Mouse (Mus musculus) liver, adult 2 months (tissue): ENCODE measurements at regions not wholly inside any gene's neighbourhood (a gene's known extent, or its start where the extent isn't known, plus 50 kb on each side); places are given as distances from the start of the nearest gene placed in this dataset.

Source experiments
- CTCF ChIP-seq: fragments of 200-500 bp; IDR thresholded peaks from 2 replicates; pipeline ENCODE4 v1.5.1; 2011; ENCODE audit warnings: low read depth, low read length, control low read depth
- POLR2A ChIP-seq: fragments of 200-500 bp; IDR thresholded peaks from 2 replicates; pipeline ENCODE4 v1.6.1; 2011; ENCODE audit warnings: low read length, control low read depth; ENCODE audit not compliant: insufficient read depth; ENCODE audit errors: extremely low read depth

- TF ChIP-seq CTCF: no peak
- no peak for TF ChIP-seq POLR2A
These were observed 939.4 kb downstream of the Epha4 start for GRCm38 (mm10) chr1:76575487-76575886.
